Comparison of ENCODE assay signal across 33 mouse cellular contexts in the genomic region with DNA sequence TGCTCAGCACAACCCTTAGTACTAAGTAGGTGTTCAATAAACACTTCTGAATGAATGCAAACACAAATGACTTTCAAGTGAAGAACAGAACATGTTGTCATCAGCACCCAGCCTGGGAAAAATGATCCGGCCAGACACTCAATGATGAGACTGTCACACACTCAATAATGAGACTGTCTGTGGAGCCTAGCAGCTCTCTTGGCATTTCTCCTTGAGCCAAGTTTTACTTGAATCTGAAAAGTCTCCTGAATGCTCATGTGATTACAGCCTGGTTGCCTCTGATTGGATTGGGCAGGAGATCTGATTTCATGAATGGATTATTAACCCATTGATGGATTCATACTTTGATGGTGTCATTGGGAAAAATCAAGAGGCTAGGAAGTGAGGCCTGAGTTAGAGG.
"Had no signal": no experiment of that assay in that cellular context is flagged by ENCODE, and none has a peak within 500 bp of the region (broad histone marks: within the 10 kb centered on the region; RNA-seq: fewer than 3 reads in every experiment).

No protein-coding gene starts in this region.

- H3K9ac ChIP-seq: heart, embryonic 13.5 days; heart, embryonic 15.5 days; hindbrain, embryonic 12.5 days; hindbrain, embryonic 13.5 days; hindbrain, embryonic 14.5 days; hindbrain, embryonic 15.5 days; intestine, embryonic 15.5 days; kidney, embryonic 15.5 days had no signal

- H3K4me1 ChIP-seq: heart, embryonic 13.5 days; heart, embryonic 15.5 days; intestine, embryonic 15.5 days; kidney, embryonic 15.5 days had no signal

- H3K4me2 ChIP-seq: heart, embryonic 13.5 days; heart, embryonic 15.5 days; hindbrain, embryonic 12.5 days; hindbrain, embryonic 13.5 days; hindbrain, embryonic 14.5 days; hindbrain, embryonic 15.5 days; intestine, embryonic 15.5 days; kidney, embryonic 15.5 days had no signal

- H3K27ac ChIP-seq: heart, embryonic 13.5 days; heart, embryonic 15.5 days; hindbrain, embryonic 10.5 days; hindbrain, embryonic 12.5 days; hindbrain, embryonic 13.5 days; hindbrain, embryonic 14.5 days; hindbrain, embryonic 15.5 days; hindbrain, postnatal 0 days; intestine, embryonic 15.5 days; kidney, embryonic 15.5 days; kidney, postnatal 0 days; layer of hippocampus, adult 2 months; left cerebral cortex, adult 2 months had no signal

- H3K9me3 ChIP-seq: heart, embryonic 13.5 days; heart, embryonic 15.5 days; hindbrain, embryonic 10.5 days; hindbrain, embryonic 12.5 days; hindbrain, embryonic 13.5 days; hindbrain, embryonic 15.5 days; intestine, embryonic 15.5 days; kidney, embryonic 15.5 days had no signal

- H3K4me3 ChIP-seq: heart, embryonic 13.5 days; heart, embryonic 15.5 days; hindbrain, embryonic 10.5 days; hindbrain, embryonic 12.5 days; hindbrain, embryonic 13.5 days; hindbrain, embryonic 15.5 days; intestine, embryonic 15.5 days; kidney, embryonic 15.5 days; layer of hippocampus, adult 2 months; left cerebral cortex, adult 2 months had no signal

- DNase-seq: heart, postnatal 10 days; heart, postnatal 14 days; heart, postnatal 36 days; heart, postnatal 4 days; kidney, adult 11 months; kidney, adult 18-20 months; kidney, adult 2 months; kidney, adult 8-10 months; kidney, adult 9 months; kidney, postnatal 10 days; kidney, postnatal 14 days; kidney, postnatal 25 days; kidney, postnatal 36 days; kidney, postnatal 4 days; layer of hippocampus, adult 9-11 months; layer of hippocampus, postnatal 36 days had no signal

- H3K36me3 ChIP-seq: heart, embryonic 13.5 days; heart, embryonic 15.5 days; hindbrain, embryonic 10.5 days; hindbrain, embryonic 12.5 days; hindbrain, embryonic 13.5 days; hindbrain, embryonic 15.5 days; intestine, embryonic 15.5 days; kidney, embryonic 15.5 days had no signal

- H3K27me3 ChIP-seq: heart, embryonic 13.5 days; heart, embryonic 15.5 days; hindbrain, embryonic 12.5 days; hindbrain, embryonic 13.5 days; hindbrain, embryonic 15.5 days; intestine, embryonic 15.5 days; kidney, embryonic 15.5 days had no signal

- ATAC-seq: hindbrain, embryonic 16.5 days; hindbrain, postnatal 0 days; inflammation-experienced regulatory T-cells, adult 6 months; intestine, embryonic 15.5 days; intestine, embryonic 16.5 days; intestine, postnatal 0 days had no signal
